Mouse (Mus musculus) B cell, adult (primary cell): ENCODE measurements around the gene Zfp273. TPM values are rescaled to one million over a fixed set of nuclear protein-coding genes. Genes with fewer than 3 reads are reported as not detected.

ENCODE experiments used
- total RNA-seq: library from RNA; stranded (reverse); gene quantifications from 4 replicates; pipeline ENCODE4 v1.2.4, GENCODE M21; 2023; ENCODE audit not compliant: inconsistent age

Gene Zfp273
- total RNA-seq = 4.5 to 5.7 TPM (median 5.1 TPM) in 4 replicates

GRCm38 (mm10) chr13:67813710-67814660 is at the start of gene Zfp273:
Gene Zfp273, plus strand, starts transcription at chr13:67813740.

GRCm38 (mm10) chr13:67779265-67780221 is 34.0 kb upstream of the Zfp273 start, which contains the start of gene Zfp493:
Gene Zfp493, plus strand, starts transcription at chr13:67779693.

DNA sequence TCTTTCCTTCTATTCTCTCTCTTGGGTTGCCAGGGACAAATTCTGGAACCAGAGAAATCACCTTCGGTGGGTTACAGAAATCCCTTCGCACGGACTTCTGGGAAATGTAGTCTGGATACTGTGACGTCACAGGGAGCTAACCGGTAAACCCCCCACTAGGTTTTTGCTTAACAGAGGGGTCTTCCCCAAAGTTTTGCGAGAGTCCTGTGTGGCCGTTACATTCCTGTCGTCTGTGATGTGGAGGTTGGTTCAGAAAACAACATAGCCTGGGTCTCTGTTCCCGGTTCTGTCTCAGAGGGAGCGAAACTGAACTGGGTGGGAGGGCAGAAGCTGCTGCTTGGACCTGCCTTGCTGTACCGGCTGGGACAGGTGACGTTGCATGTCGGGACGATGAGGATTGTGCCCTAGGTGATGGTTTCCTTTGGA is 17.4 kb downstream of the Zfp273 start, which contains the start of gene Gm10037:
Gm10037 (plus strand) TSS at position 196 of the 426 bp plus-strand sequence.

DNA sequence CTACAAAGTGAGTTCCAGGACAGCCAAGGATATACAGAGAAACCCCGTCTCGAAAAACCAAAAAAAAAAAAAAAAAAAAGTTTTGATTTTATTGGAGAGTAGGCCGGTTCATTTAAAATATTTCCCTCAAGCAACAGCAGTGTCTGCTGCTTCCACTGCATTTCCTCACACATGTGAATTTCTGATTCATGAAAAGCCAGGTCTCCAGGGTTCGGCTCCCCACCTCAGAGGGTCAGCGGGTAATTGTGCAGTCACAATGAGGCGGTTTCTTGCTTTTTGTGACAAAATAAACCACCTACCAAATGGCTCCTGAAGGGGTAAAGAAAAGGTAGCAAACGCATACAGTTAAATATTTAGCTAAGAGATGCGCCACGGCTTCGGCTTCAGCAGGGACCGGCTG is 49.5 kb downstream of the Zfp273 start, which contains the start of gene BC048507:
BC048507 (plus strand) TSS at position 301 of the 400 bp plus-strand sequence.

Other genes with a start within 250 kb of the Zfp273 start
- 16.4 to 18.3 TPM (median 17.3 TPM) in 4 replicates for gene Zfp729b, start 204.0 kb upstream of the Zfp273 start, total RNA-seq
- 1.3 to 3.0 TPM (median 2.0 TPM) in 3 of 4 replicates, not detected in the other for gene Gm49345, start 176.0 kb upstream of the Zfp273 start, total RNA-seq
- 12.9 to 21.6 TPM (median 16.5 TPM) in 4 replicates for gene Zfp729a, start 175.9 kb upstream of the Zfp273 start, total RNA-seq
- gene Zfp738, start 126.7 kb upstream of the Zfp273 start, total RNA-seq = 10.1 to 14.1 TPM (median 12.8 TPM) in 4 replicates
- gene Zfp65, start 84.6 kb upstream of the Zfp273 start, total RNA-seq = 13.1 to 14.2 TPM (median 13.6 TPM) in 4 replicates
- gene Zfp85, start 58.5 kb upstream of the Zfp273 start, total RNA-seq = 3.8 to 9.3 TPM (median 5.0 TPM) in 4 replicates
- gene Zfp493, start 34.0 kb upstream of the Zfp273 start, total RNA-seq = 1.9 to 4.8 TPM (median 3.5 TPM) in 4 replicates
- gene Gm10037, start 17.4 kb downstream of the Zfp273 start, total RNA-seq = not detected in 4 replicates
- not detected in 4 replicates for gene BC048507, start 49.6 kb downstream of the Zfp273 start, total RNA-seq